Mouse (Mus musculus) kidney, adult 2 months (tissue): ENCODE results near the gene Slc6a18. TPM values are rescaled to one million over a fixed set of nuclear protein-coding genes. Genes with fewer than 3 reads are reported as not detected.

Experiments used
- DNase-seq: peaks from one replicate; pipeline ENCODE4 v3.0.0; 2021
- H3K27ac ChIP-seq: fragments of 200-500 bp; 2 replicates; pipeline ENCODE4 v1.5.1; 2012; ENCODE audit warnings: low read depth, low read length, control low read depth, inconsistent platforms; ENCODE audit not compliant: insufficient read depth
- H3K27me3 ChIP-seq: fragments of 200-500 bp; replicated peaks from 2 replicates; pipeline ENCODE4 v1.6.1; 2012; ENCODE audit warnings: mild to moderate bottlenecking, moderate library complexity, low read length, inconsistent platforms; ENCODE audit not compliant: control insufficient read depth, insufficient read depth
- H3K36me3 ChIP-seq: fragments of 200-500 bp; 2 replicates; pipeline ENCODE4 v1.6.1; 2012; ENCODE audit warnings: mild to moderate bottlenecking, moderate library complexity, low read length, inconsistent platforms; ENCODE audit not compliant: control insufficient read depth, insufficient read depth
- H3K4me1 ChIP-seq: fragments of 200-500 bp; 2 replicates; pipeline ENCODE4 v1.6.1; 2011; ENCODE audit warnings: low read length; ENCODE audit not compliant: control insufficient read depth, insufficient read depth
- H3K4me3 ChIP-seq: fragments of 200-500 bp; 2 replicates; pipeline ENCODE4 v1.5.1; 2011; ENCODE audit warnings: mild to moderate bottlenecking, low read depth, low read length, control low read depth; ENCODE audit not compliant: insufficient read depth
- CTCF ChIP-seq: fragments of 200-500 bp; conservative IDR thresholded peaks from 2 replicates; pipeline ENCODE4 v1.5.1; 2011; ENCODE audit warnings: low read depth, mild to moderate bottlenecking, control low read depth, low read length, moderate library complexity, mixed read lengths; ENCODE audit not compliant: insufficient read depth, insufficient read length
- POLR2A ChIP-seq: fragments of 200-500 bp; IDR thresholded peaks from one replicate; pipeline ENCODE4 v1.6.1; 2011; ENCODE audit warnings: low read depth, low read length, control low read depth
- WGBS: fragments of 180-500 bp; shearing (Covaris S2); methylation state at CpG from one replicate; pipeline ENCODE4 v1.1.7; 2018; 5-methylcytosine and 5-hydroxymethylcytosine counted together
- polyA plus RNA-seq: library from polyadenylated mRNA; depleted of rRNA; stranded (reverse); fragments of >200 nt; gene quantifications from 2 replicates; pipeline ENCODE4 v1.2.3, GENCODE M21; 2012

Slc6a18 gene
- polyA plus RNA-seq, 1 experiment, result 438 TPM

DNA sequence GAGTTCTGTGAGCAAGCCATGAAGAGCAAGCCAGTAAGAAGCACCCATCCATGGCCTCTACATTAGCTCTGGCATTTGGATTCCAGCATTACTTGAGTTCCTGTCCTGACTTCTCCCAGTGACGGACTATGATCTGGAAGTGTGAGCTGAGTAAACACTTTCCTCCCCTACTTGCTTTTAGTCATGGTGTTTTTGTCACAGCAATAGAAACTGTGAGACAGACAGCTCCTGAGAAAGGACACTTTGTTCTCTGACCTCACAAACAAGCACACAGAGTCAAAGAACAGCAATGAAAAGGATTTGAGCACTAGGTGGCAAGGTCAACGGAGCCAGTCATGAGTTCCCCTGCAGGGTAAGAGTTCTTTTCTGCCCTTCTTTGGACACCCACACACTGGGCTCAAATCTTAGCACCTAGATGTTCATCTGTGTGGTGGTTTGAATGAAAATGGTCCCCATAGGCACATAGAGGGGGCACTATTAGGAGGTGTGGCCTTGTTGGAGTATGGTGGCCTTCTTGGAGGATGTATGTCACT is 17.6 kb downstream of the Slc6a18 start:
- TF ChIP-seq CTCF, result no peak
- TF ChIP-seq POLR2A, result no peak
- H3K36me3 ChIP-seq, result no peaks in the 10 kb centered on the region
- H3K4me1 ChIP-seq, result peaks cover 3% of the 10 kb centered on the region; the same call in 1 of the 2 replicates
- DNase-seq, result peak; percentile 73
- H3K4me3 ChIP-seq, result no peak overlapping the region
- WGBS, result 62% methylated on average over 2 of the region's 2 CpGs
- H3K27ac ChIP-seq, result peak overlapping the region; percentile 78; the same call in 1 of the 2 replicates
- H3K27me3 ChIP-seq, result no peaks in the 10 kb centered on the region

GRCm38 (mm10) chr13:73658953-73659352 is 18.9 kb downstream of the Slc6a18 start:
- 45% methylated on average over 2 of the region's 2 CpGs for WGBS

GRCm38 (mm10) chr13:73654976-73655375 is 22.8 kb downstream of the Slc6a18 start:
- TF ChIP-seq CTCF (no peak), POLR2A (no peak)
- no peaks in the 10 kb centered on the region for H3K27me3 ChIP-seq
- no peaks in the 10 kb centered on the region for H3K36me3 ChIP-seq
- peaks cover 3% of the 10 kb centered on the region; the same call in 1 of the 2 replicates for H3K4me1 ChIP-seq
- WGBS, result 43% methylated on average over 3 of the region's 3 CpGs
- DNase-seq, result no peak
- no peak overlapping the region for H3K4me3 ChIP-seq
- H3K27ac ChIP-seq, result no peak overlapping the region

More at GRCm38 (mm10) chr13:73658953-73659352, 18.9 kb downstream of the Slc6a18 start:
- peaks cover 3% of the 10 kb centered on the region; the same call in 1 of the 2 replicates for H3K4me1 ChIP-seq
- DNase-seq, result no peak
- no peak for TF ChIP-seq CTCF
- H3K4me3 ChIP-seq, result no peak overlapping the region
- H3K27me3 ChIP-seq, result no peaks in the 10 kb centered on the region
- no peak overlapping the region for H3K27ac ChIP-seq
- no peaks in the 10 kb centered on the region for H3K36me3 ChIP-seq

DNA sequence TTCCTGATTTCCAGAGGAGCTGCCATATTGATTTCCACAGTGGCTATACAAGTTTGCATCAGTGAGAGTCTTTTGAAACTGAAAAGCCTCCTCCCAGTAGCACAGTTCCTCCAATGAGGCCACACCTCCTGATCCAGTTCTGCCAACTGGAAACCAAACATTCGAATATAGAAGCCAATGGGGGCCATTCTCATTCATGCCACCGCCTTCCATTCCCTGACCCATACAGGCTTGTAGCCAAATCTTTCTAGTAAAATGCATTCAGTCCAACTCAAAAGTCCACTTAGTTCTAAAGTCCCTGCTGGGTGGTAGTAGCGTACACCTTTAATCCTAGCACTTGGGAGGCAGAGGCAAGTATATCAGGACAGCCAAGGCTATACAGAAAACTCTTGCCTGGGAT is 24.6 kb downstream of the Slc6a18 start:
- no peak overlapping the region for H3K4me3 ChIP-seq
- no peaks in the 10 kb centered on the region for H3K36me3 ChIP-seq
- H3K4me1 ChIP-seq, result peaks cover 3% of the 10 kb centered on the region; the same call in 1 of the 2 replicates
- peak; percentile 67 for DNase-seq
- no peaks in the 10 kb centered on the region for H3K27me3 ChIP-seq
- TF ChIP-seq CTCF (no peak), POLR2A (no peak)
- 55% methylated on average over 3 of the region's 3 CpGs for WGBS
- no peak overlapping the region for H3K27ac ChIP-seq

DNA sequence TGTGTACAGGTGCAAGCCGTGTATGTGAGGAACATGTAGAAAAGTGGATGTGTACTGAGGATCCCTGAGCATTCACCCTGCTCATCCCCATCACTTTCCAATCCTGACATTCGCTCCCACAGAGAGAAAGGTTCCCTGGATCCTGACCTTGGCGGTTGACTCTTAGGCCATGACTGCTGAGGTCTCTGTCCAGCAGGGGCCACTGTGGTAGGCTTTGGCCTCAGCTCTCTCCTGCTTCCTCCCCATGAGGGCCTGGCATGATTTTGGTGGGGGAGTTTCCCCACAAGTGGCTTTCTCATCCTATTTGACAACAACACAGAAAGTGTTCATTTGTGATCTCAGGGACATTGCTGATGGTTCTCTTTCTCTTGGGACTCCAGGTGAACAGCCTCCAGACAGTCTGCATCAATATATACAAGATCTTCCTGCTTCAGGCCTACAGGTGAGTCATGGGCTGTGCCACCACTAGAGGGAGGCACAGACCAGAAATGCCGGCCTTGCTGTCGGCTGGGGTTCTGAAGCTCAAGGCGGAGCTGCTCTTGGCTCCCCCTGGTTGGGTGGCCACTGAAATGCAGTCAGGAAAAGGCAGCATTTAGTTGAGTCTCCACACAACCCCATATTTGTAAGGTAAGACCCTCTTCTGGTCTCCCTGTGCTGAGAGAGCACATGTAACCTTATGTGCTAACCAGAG is 31.3 kb downstream of the Slc6a18 start:
- DNase-seq, result peak; percentile 76
- TF ChIP-seq POLR2A (no peak), CTCF (peak; percentile 85)
- H3K27ac ChIP-seq, result no peak overlapping the region
- no peaks in the 10 kb centered on the region for H3K36me3 ChIP-seq
- WGBS, result 30% methylated on average over 6 of the region's 6 CpGs
- H3K4me3 ChIP-seq, result no peak overlapping the region
- no peaks in the 10 kb centered on the region for H3K27me3 ChIP-seq
- peaks cover 7% of the 10 kb centered on the region; the same call in 1 of the 2 replicates for H3K4me1 ChIP-seq

DNA sequence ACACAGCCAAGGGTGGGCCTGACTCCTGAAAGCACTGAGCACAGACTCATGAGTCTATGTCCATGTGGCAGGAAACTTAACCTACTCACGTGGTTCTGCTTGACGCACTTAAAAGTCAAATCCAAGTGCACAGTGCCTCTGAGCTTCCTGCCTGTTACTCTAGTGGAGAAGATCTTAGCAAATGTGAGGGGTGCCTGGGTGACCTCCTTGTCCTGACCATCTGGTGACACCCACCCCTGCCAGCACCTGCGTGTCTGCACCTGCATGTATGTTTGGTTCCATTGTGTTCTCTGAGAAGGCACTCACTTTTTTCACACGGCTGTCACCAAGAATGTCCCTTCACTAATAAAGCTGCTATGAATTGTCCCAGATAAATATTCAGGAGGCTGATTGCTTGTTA is 36.5 kb downstream of the Slc6a18 start:
- TF ChIP-seq POLR2A (no peak), CTCF (no peak)
- no peak overlapping the region for H3K4me3 ChIP-seq
- H3K36me3 ChIP-seq, result no peaks in the 10 kb centered on the region
- 81% methylated on average over 4 of the region's 4 CpGs for WGBS
- no peak overlapping the region for H3K27ac ChIP-seq
- H3K4me1 ChIP-seq, result no peaks in the 10 kb centered on the region
- no peak for DNase-seq
- H3K27me3 ChIP-seq, result no peaks in the 10 kb centered on the region

DNA sequence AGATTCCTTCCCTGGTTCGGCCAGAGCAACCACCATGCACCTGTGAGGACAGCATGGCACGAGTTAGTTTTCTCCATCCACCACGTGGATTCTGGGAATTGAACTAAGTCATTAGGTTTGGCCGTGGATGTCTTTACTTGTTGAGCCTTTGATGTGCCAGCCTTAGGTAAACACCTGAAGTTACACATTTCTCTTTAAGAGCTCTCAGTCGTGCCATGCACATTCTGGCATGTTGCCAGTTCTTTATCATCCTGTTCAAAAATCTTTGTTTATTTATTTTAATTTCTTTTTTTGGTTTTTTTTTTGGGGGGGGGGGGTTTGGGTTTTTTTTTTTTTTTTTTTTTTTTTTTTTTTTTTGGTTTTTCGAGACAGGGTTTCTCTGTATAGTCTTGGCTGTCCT is 40.0 kb downstream of the Slc6a18 start:
- Histone ChIP-seq H3K4me3 (no peak overlapping the region), H3K36me3 (no peaks in the 10 kb centered on the region), H3K4me1 (no peaks in the 10 kb centered on the region), H3K27ac (no peak overlapping the region), H3K27me3 (no peaks in the 10 kb centered on the region)
- 76% methylated on average over 5 of the region's 6 CpGs for WGBS
- no peak for TF ChIP-seq CTCF
- no peak for DNase-seq
